Mouse (Mus musculus) intestine, embryonic 14.5 days (tissue): ENCODE measurements at regions not wholly inside any gene's neighbourhood (a gene's known extent, or its start where the extent isn't known, plus 50 kb on each side); places are given as distances from the start of the nearest gene placed in this dataset.

ENCODE experiments used
- ATAC-seq: fragments of 200-750 bp; cut with Nextera tagmentation; replicated peaks from 2 replicates; pipeline ENCODE4 v1.8.0; 2017; ENCODE audit warnings: low read depth, moderate number of reproducible peaks, moderate TSS enrichment, moderate library complexity; ENCODE audit not compliant: low FRiP score, low TSS enrichment
- DNase-seq: peaks from one replicate; pipeline ENCODE4 v3.0.0-alpha.2; 2018; ENCODE audit warnings: low spot score
- H3K27ac ChIP-seq: fragments of 300-500 bp; sonication (generic); 2 replicates; pipeline ENCODE4 v1.5.1; 2014; ENCODE audit warnings: low read depth, mild to moderate bottlenecking, control low read depth
- H3K27me3 ChIP-seq: fragments of 300-500 bp; sonication (generic); replicated peaks from 2 replicates; pipeline ENCODE4 v1.6.1; 2014; ENCODE audit warnings: low read length, control low read depth; ENCODE audit not compliant: control insufficient read depth, insufficient read depth
- H3K36me3 ChIP-seq: fragments of 300-500 bp; sonication (generic); 2 replicates; pipeline ENCODE4 v1.6.1; 2014; ENCODE audit warnings: low read length, control low read depth; ENCODE audit not compliant: control insufficient read depth, insufficient read depth
- H3K4me1 ChIP-seq: fragments of 300-500 bp; sonication (generic); replicated peaks from 2 replicates; pipeline ENCODE4 v1.6.1; 2014; ENCODE audit warnings: low read length, control low read depth, mixed read lengths; ENCODE audit not compliant: control insufficient read depth, insufficient read depth
- H3K4me2 ChIP-seq: fragments of 300-500 bp; sonication (generic); 2 replicates; pipeline ENCODE4 v1.6.1; 2014; ENCODE audit warnings: low read length
- H3K4me3 ChIP-seq: fragments of 300-500 bp; sonication (generic); 2 replicates; pipeline ENCODE4 v1.5.1; 2014; ENCODE audit warnings: low read depth, low read length, control low read depth, mixed read lengths
- H3K9ac ChIP-seq: fragments of 300-500 bp; sonication (generic); 2 replicates; pipeline ENCODE4 v1.6.1; 2014; ENCODE audit warnings: mild to moderate bottlenecking, low read length
- H3K9me3 ChIP-seq: fragments of 300-500 bp; sonication (generic); 2 replicates; pipeline ENCODE4 v1.6.1; 2016; ENCODE audit warnings: low read length, control low read depth; ENCODE audit not compliant: control insufficient read depth
- WGBS: fragments of 180-500 bp; shearing (Covaris S2); extraction: QIAGEN DNeasy Blood & Tissue Kit; methylation state at CpG from one replicate; pipeline ENCODE4 v1.1.7; 2014; 5-methylcytosine and 5-hydroxymethylcytosine counted together

- H3K9ac ChIP-seq: no peak overlapping the region
- H3K4me3 ChIP-seq: no peak overlapping the region
- H3K4me1 ChIP-seq: no peaks in the 10 kb centered on the region
- H3K27me3 ChIP-seq: no peaks in the 10 kb centered on the region
- no peak overlapping the region for H3K4me2 ChIP-seq
- H3K36me3 ChIP-seq: no peaks in the 10 kb centered on the region
- ATAC-seq (no peak), DNase-seq (no peak)
- H3K27ac ChIP-seq: no peak overlapping the region
- 89% methylated on average over 1 of the region's 1 CpGs for WGBS
- H3K9me3 ChIP-seq: no peaks in the 10 kb centered on the region
Measured at GRCm38 (mm10) chr3:21942912-21943311, 133.5 kb upstream of the Tbl1xr1 start.

DNA sequence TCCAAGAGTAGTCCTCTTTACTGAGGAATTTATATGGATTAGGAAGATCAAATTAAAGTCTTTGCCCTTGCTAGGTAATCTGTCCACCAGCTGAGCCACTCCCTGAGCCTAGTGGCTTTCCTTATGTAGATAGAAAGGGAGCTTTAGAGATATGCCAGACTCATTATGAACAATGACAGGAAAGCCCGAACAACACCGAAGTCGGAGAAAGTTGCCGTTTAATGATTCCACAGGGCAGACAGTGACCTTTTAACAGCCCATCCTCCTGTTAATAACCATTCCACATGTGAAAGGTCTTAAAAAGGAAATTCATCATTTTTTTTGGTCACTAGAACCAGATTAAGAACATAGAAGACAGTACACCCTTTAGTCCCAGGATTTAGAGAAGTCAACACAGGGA, 130.7 kb upstream of the Tbl1xr1 start:
- Histone ChIP-seq H3K27ac (no peak overlapping the region), H3K36me3 (no peaks in the 10 kb centered on the region), H3K9ac (no peak overlapping the region), H3K27me3 (no peaks in the 10 kb centered on the region), H3K4me3 (no peak overlapping the region), H3K4me2 (no peak overlapping the region), H3K4me1 (no peaks in the 10 kb centered on the region), H3K9me3 (no peaks in the 10 kb centered on the region)
- ATAC-seq (no peak), DNase-seq (no peak)
- WGBS: 28% methylated on average over 4 of the region's 4 CpGs

- no peak for ATAC-seq
Measured at GRCm38 (mm10) chr3:21947320-21948073, 129.0 kb upstream of the Tbl1xr1 start.

GRCm38 (mm10) chr3:21948074-21948659, 128.3 kb upstream of the Tbl1xr1 start:
- H3K4me3 ChIP-seq: no peak overlapping the region
- DNase-seq (no peak), ATAC-seq (no peak)
- no peaks in the 10 kb centered on the region for H3K9me3 ChIP-seq
- 0 out of 2 replicates have a peak, but pooled peaks cover 5% of the 10 kb centered on the region for H3K4me1 ChIP-seq
- H3K9ac ChIP-seq: no peak overlapping the region
- H3K4me2 ChIP-seq: no peak overlapping the region
- H3K36me3 ChIP-seq: no peaks in the 10 kb centered on the region
- 74% methylated on average over 4 of the region's 4 CpGs for WGBS
- H3K27me3 ChIP-seq: no peaks in the 10 kb centered on the region
- H3K27ac ChIP-seq: no peak overlapping the region

More at GRCm38 (mm10) chr3:21947320-21948073, 129.0 kb upstream of the Tbl1xr1 start:
- Histone ChIP-seq H3K4me1 (0 out of 2 replicates have a peak, but pooled peaks cover under 1% of the 10 kb centered on the region), H3K4me2 (no peak overlapping the region), H3K27ac (no peak overlapping the region), H3K4me3 (no peak overlapping the region), H3K27me3 (no peaks in the 10 kb centered on the region), H3K9ac (no peak overlapping the region), H3K9me3 (no peaks in the 10 kb centered on the region), H3K36me3 (no peaks in the 10 kb centered on the region)
- DNase-seq: no peak
- 44% methylated on average over 3 of the region's 3 CpGs for WGBS

DNA sequence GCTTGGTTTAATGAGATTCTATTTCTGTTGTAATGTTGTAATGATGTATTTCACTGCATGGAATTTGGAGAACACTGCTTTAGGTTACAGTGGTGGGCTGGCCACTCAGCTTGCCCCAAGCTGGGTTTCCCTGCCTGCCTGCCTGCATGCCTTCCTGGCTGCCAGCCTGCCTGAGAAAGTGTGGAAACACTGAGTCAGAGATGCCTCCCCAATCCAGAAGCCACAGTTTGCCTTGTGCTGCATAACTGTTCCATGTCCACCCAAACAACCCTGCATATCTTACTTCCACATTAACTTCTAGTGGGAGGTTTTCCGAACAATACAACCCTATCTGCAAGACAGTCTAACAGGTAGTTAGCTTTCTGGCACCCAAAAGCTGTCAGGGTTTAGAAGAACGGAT, 127.0 kb upstream of the Tbl1xr1 start:
- Histone ChIP-seq H3K27ac (no peak overlapping the region), H3K4me1 (0 out of 2 replicates have a peak, but pooled peaks cover 5% of the 10 kb centered on the region), H3K4me3 (no peak overlapping the region), H3K9me3 (no peaks in the 10 kb centered on the region), H3K36me3 (no peaks in the 10 kb centered on the region), H3K4me2 (no peak overlapping the region), H3K9ac (no peak overlapping the region), H3K27me3 (no peaks in the 10 kb centered on the region)
- ATAC-seq (no peak), DNase-seq (no peak)
- WGBS: 80% methylated on average over 2 of the region's 2 CpGs

GRCm38 (mm10) chr3:21950571-21950970, 125.9 kb upstream of the Tbl1xr1 start:
- Histone ChIP-seq H3K4me2 (no peak overlapping the region), H3K27ac (no peak overlapping the region), H3K9ac (no peak overlapping the region), H3K36me3 (no peaks in the 10 kb centered on the region), H3K27me3 (no peaks in the 10 kb centered on the region), H3K9me3 (no peaks in the 10 kb centered on the region), H3K4me1 (0 out of 2 replicates have a peak, but pooled peaks cover 5% of the 10 kb centered on the region), H3K4me3 (no peak overlapping the region)
- WGBS: 72% methylated on average over 5 of the region's 5 CpGs
- DNase-seq: no peak
- no peak for ATAC-seq

GRCm38 (mm10) chr3:21951446-21952285, 124.8 kb upstream of the Tbl1xr1 start:
- H3K4me1 ChIP-seq: 0 out of 2 replicates have a peak, but pooled peaks cover 5% of the 10 kb centered on the region
- no peaks in the 10 kb centered on the region for H3K36me3 ChIP-seq
- no peak overlapping the region for H3K27ac ChIP-seq
- H3K9ac ChIP-seq: no peak overlapping the region
- H3K4me2 ChIP-seq: no peak overlapping the region
- no peaks in the 10 kb centered on the region for H3K27me3 ChIP-seq
- DNase-seq (no peak), ATAC-seq (no peak)
- no peak overlapping the region for H3K4me3 ChIP-seq
- no peaks in the 10 kb centered on the region for H3K9me3 ChIP-seq
- 84% methylated on average over 13 of the region's 13 CpGs for WGBS

DNA sequence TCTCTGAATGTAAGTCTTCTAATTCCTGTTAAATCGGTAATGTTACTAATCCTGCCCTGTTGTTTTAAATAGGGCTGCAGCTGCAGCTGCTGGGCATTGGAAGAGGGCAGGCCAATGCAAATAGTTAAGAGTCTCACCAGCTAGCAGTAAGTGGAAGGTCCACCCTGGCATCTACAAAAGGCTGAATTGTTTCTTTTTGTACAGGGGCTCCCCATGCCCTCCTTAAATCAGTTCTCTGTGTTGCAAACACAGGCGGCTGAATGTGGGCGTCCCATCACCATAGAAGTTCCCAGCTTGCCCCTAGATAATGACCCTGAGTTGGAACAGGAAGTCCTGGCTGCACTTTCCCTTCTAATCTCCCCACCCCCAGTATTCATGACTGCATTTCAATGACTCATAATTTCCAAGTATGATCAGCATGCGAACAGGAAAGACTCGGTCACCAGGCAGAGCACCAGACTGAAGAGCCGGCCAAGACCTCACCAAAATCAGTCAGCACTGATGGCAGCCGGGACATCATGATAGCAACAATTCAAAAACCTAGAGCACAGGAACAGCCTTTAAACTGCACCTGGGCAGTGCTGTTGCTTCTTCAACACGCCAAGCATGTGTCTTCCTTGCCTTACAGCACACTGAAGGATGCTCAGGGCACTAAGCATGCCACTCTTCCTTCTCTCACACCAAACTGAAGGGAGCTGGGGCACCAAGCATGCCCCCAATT, 123.6 kb upstream of the Tbl1xr1 start:
- DNase-seq: no peak

More for the DNA sequence above, 123.6 kb upstream of the Tbl1xr1 start:
- Histone ChIP-seq H3K4me1 (0 out of 2 replicates have a peak, but pooled peaks cover 5% of the 10 kb centered on the region), H3K9me3 (no peaks in the 10 kb centered on the region), H3K4me2 (no peak overlapping the region), H3K4me3 (no peak overlapping the region), H3K9ac (no peak overlapping the region), H3K27ac (no peak overlapping the region), H3K27me3 (no peaks in the 10 kb centered on the region), H3K36me3 (no peaks in the 10 kb centered on the region)
- 60% methylated on average over 8 of the region's 8 CpGs for WGBS
- no peak; the same call in 1 of the 2 replicates for ATAC-seq
